Mouse (Mus musculus): ENCODE results near the gene Rpl36.
"Not testable (repeated sequence)": the region's sequence is repeated elsewhere in the genome, so short reads cannot be mapped to it uniquely, and the experiment has no call there.

Gene Rpl36

GRCm38 (mm10) chr17:56609452-56610171 lies 3.6 kb upstream of the Rpl36 start, which contains the start of gene 2410015M20Rik:
2410015M20Rik (minus strand) TSS chr17:56609771.
- peak; percentile 96 for DNase-seq

GRCm38 (mm10) chr17:56611323-56611722 lies 1.9 kb upstream of the Rpl36 start:
- no peak for DNase-seq

GRCm38 (mm10) chr17:56611861-56612564 lies 1.2 kb upstream of the Rpl36 start:
- DNase-seq: no peak

- DNase-seq: not testable (repeated sequence)
Observed at GRCm38 (mm10) chr17:56612565-56612939, 664 bp upstream of the Rpl36 start.

- DNase-seq: not testable (repeated sequence)
Observed at GRCm38 (mm10) chr17:56613893-56614292, 677 bp downstream of the Rpl36 start.

- no peak for DNase-seq
Observed at GRCm38 (mm10) chr17:56614391-56615135, 1.3 kb downstream of the Rpl36 start.

- DNase-seq: no peak
Observed at GRCm38 (mm10) chr17:56615136-56615784, 2.0 kb downstream of the Rpl36 start.

- DNase-seq: no peak
Observed at GRCm38 (mm10) chr17:56615792-56616191, 2.6 kb downstream of the Rpl36 start.

GRCm38 (mm10) chr17:56616725-56617124 lies 3.5 kb downstream of the Rpl36 start:
- no peak for DNase-seq

GRCm38 (mm10) chr17:56617628-56618027 lies 4.4 kb downstream of the Rpl36 start:
- no peak for DNase-seq

- no peak for DNase-seq
Observed at GRCm38 (mm10) chr17:56625495-56625894, 12.3 kb downstream of the Rpl36 start.

GRCm38 (mm10) chr17:56626260-56626659 lies 13.0 kb downstream of the Rpl36 start:
- no peak for DNase-seq

- peak; percentile 97 for DNase-seq
Observed at GRCm38 (mm10) chr17:56626754-56627470, 13.7 kb downstream of the Rpl36 start, which contains the start of gene Lonp1. Lonp1 (minus strand) TSS chr17:56626887.

GRCm38 (mm10) chr17:56627530-56628277 lies 14.5 kb downstream of the Rpl36 start, which contains the start of gene Catsperd:
Catsperd (plus strand) TSS chr17:56628143.
- no peak for DNase-seq

GRCm38 (mm10) chr17:56629800-56630781 lies 16.9 kb downstream of the Rpl36 start:
- DNase-seq: not testable (repeated sequence)

GRCm38 (mm10) chr17:56631807-56632206 lies 18.6 kb downstream of the Rpl36 start:
- DNase-seq: no peak

- no peak for DNase-seq
Observed at GRCm38 (mm10) chr17:56634023-56634422, 20.8 kb downstream of the Rpl36 start.

GRCm38 (mm10) chr17:56643237-56643636 lies 30.0 kb downstream of the Rpl36 start:
- no peak for DNase-seq

- DNase-seq: no peak
Observed at GRCm38 (mm10) chr17:56647546-56647945, 34.3 kb downstream of the Rpl36 start.

GRCm38 (mm10) chr17:56651801-56652200 lies 38.6 kb downstream of the Rpl36 start:
- DNase-seq: no peak
